Mouse (Mus musculus) lung, adult 2 months (tissue): ENCODE results near the gene Ldb2.

ENCODE experiments used
- CTCF ChIP-seq: fragments of 200-500 bp; IDR thresholded peaks from 2 replicates; pipeline ENCODE4 v1.5.1; 2011; ENCODE audit warnings: mild to moderate bottlenecking, low read length, control low read depth; ENCODE audit not compliant: insufficient read depth
- POLR2A ChIP-seq: fragments of 200-500 bp; IDR thresholded peaks from 2 replicates; pipeline ENCODE4 v1.6.1; 2011; ENCODE audit warnings: low read depth, mild to moderate bottlenecking, control low read depth, low read length, borderline replicate concordance; ENCODE audit errors: extremely low read depth

- TF ChIP-seq POLR2A, result no peak
- no peak for TF ChIP-seq CTCF
Measured at GRCm38 (mm10) chr5:44656707-44657106, 142.8 kb downstream of the Ldb2 start.
